Mouse (Mus musculus): Measurements from ENCODE around the gene Srrm2.

GRCm38 (mm10) chr17:23789749-23790268 lies 523 bp upstream of the Srrm2 start:
- TF ChIP-seq POLR2A (IDR thresholded peaks at IDR 0.05; ENCODE audit: extremely low read depth, insufficient read depth, low read length) (no peak), CTCF (IDR thresholded peaks at IDR 0.05; ENCODE audit: extremely low read depth, insufficient read depth, low read length) (no peak)
